Mouse (Mus musculus): ENCODE measurements around the gene Dnajb2.

- TF ChIP-seq CTCF (IDR thresholded peaks at IDR 0.05; ENCODE audit: low read depth, low read length): no peak
- no peak for TF ChIP-seq POLR2A (IDR thresholded peaks at IDR 0.05; ENCODE audit: extremely low read depth, insufficient read depth, low read length)
Measured at GRCm38 (mm10) chr1:75226138-75226537, 10.1 kb upstream of the Dnajb2 start.
